Mouse (Mus musculus): Measurements from ENCODE around the gene 1700113H08Rik. TPM values are rescaled to one million over a fixed set of nuclear protein-coding genes. Genes with fewer than 3 reads are reported as not detected.

Gene 1700113H08Rik
- polyA plus RNA-seq, 1 experiment: not detected

DNA sequence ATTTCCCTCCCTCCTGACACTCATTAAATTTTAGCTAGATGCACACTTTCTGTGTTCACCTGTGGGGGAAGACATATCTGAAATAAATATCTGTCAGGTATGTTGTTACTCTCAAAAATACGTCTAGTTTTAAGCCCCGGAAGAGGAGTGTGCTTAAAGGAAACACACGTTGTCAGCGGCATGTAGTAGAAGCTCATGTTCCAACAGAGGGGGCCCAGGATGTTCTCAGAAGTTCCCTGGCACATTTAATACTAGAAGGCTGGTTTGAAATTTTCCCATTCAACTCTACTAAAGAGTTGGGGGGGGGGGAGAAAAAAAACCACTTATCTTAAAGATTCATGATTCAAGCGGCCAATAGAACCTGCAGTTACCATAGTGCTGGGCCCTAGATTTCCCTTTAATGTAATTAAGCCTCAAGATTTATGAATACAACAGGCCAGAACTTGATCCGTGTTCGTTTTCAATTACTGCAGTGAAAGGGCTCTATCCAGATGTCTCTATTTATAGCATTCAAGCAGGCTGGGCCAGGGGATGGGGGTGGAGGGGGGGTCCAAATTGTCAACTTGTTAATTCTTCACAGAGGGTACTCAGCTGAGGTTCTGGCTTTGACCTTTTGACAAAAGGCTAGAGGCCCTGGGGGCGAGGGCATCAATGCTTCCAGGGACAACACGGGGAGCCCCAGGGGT lies 43.6 kb downstream of the 1700113H08Rik start:
- 67% methylated on average over 9 of the region's 9 CpGs for WGBS
- H3K27me3 ChIP-seq (ENCODE audit: control insufficient read depth, insufficient read depth, low read length): no peaks in the 10 kb centered on the region
- no peak for TF ChIP-seq CTCF (IDR thresholded peaks at IDR 0.05; ENCODE audit: extremely low read depth, insufficient read length, insufficient replicate concordance, low read depth, low read length)
- no peaks in the 10 kb centered on the region for H3K4me1 ChIP-seq (ENCODE audit: control insufficient read depth, insufficient read depth, insufficient read length, low read length)
- no peak overlapping the region for H3K4me3 ChIP-seq (ENCODE audit: low read depth, low read length)
- no peak overlapping the region for H3K27ac ChIP-seq (ENCODE audit: insufficient read depth, low read depth, low read length)
- no peaks in the 10 kb centered on the region for H3K36me3 ChIP-seq (ENCODE audit: control insufficient read depth, insufficient read depth, low read length)

DNA sequence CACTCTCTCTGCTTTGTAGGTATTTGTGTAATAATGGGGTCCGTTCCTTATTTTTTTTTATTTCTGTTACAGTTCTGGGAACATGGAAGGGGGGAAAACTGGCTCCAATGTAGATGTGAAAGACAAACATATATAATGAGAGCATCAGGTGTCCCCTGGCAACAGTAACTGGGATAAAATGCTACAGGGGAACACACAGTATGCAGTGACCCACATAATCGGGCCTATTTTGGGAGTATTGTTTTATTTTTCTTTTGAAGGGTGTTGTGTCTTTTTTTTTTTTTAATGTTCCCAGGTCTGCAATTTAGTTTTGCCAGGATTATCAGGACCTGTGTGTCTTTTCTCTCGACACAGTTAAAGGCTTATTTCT lies 44.1 kb downstream of the 1700113H08Rik start:
- no peaks in the 10 kb centered on the region for H3K36me3 ChIP-seq (ENCODE audit: control insufficient read depth, insufficient read depth, low read length)
- no peak overlapping the region for H3K27ac ChIP-seq (ENCODE audit: insufficient read depth, low read depth, low read length)
- no peaks in the 10 kb centered on the region for H3K27me3 ChIP-seq (ENCODE audit: control insufficient read depth, insufficient read depth, low read length)
- whole genome bisulfite sequencing: 73% methylated on average over 3 of the region's 3 CpGs
- no peaks in the 10 kb centered on the region for H3K4me1 ChIP-seq (ENCODE audit: control insufficient read depth, insufficient read depth, insufficient read length, low read length)
- TF ChIP-seq CTCF (IDR thresholded peaks at IDR 0.05; ENCODE audit: extremely low read depth, insufficient read length, insufficient replicate concordance, low read depth, low read length) (no peak), POLR2A (IDR thresholded peaks at IDR 0.05; ENCODE audit: low read depth, low read length) (no peak)
- no peak overlapping the region for H3K4me3 ChIP-seq (ENCODE audit: low read depth, low read length)

DNA sequence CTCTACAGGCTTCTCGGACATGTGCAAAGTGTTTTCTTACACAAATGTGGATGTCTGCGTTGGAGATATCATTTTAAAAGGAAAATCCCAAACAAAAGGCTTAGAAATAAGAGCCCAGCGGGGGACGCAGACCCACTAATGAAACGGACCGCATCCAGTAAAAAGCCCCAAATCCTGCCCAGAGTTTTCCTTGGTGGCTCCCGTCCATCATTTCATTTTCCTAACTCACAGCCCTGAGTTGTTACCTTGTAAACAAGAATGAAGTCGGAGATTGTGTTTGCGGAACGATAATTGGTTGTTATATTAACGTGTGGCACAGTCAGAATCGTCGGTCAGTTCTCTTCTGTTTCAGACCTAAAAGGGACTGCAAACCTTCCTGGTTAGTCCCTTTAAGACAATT lies 44.6 kb downstream of the 1700113H08Rik start:
- Histone ChIP-seq H3K36me3 (ENCODE audit: control insufficient read depth, insufficient read depth, low read length) (no peaks in the 10 kb centered on the region), H3K27ac (ENCODE audit: insufficient read depth, low read depth, low read length) (no peak overlapping the region), H3K27me3 (ENCODE audit: control insufficient read depth, insufficient read depth, low read length) (no peaks in the 10 kb centered on the region), H3K4me1 (ENCODE audit: control insufficient read depth, insufficient read depth, insufficient read length, low read length) (no peaks in the 10 kb centered on the region), H3K4me3 (ENCODE audit: low read depth, low read length) (no peak overlapping the region)
- no peak for TF ChIP-seq CTCF (IDR thresholded peaks at IDR 0.05; ENCODE audit: extremely low read depth, insufficient read length, insufficient replicate concordance, low read depth, low read length)
- TF ChIP-seq POLR2A (IDR thresholded peaks at IDR 0.05; ENCODE audit: low read depth, low read length): no peak
- 87% methylated on average over 13 of the region's 13 CpGs for WGBS

DNA sequence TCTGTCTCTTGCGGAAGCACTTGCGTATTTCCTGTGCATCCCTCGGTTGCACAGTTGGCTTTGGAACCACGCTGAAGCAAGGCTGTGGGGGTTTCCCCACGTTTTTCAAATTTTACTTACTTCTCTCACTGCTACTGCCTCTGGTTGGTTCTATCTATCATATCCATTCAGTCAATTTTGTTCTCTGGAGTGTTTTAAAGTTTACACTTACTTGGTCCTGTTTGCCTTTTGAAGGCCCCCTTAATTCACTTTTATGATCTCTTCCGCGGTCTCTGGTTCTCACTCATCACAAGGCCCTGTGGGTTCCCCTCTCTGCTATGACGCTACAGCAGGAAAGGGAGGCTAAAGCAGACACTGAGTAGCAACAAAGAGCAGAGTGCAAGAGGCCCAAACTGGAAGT lies 45.4 kb downstream of the 1700113H08Rik start:
- Histone ChIP-seq H3K27ac (ENCODE audit: insufficient read depth, low read depth, low read length) (no peak overlapping the region), H3K4me1 (ENCODE audit: control insufficient read depth, insufficient read depth, insufficient read length, low read length) (no peaks in the 10 kb centered on the region), H3K27me3 (ENCODE audit: control insufficient read depth, insufficient read depth, low read length) (no peaks in the 10 kb centered on the region), H3K4me3 (ENCODE audit: low read depth, low read length) (no peak overlapping the region), H3K36me3 (ENCODE audit: control insufficient read depth, insufficient read depth, low read length) (no peaks in the 10 kb centered on the region)
- WGBS: 61% methylated on average over 8 of the region's 8 CpGs
- TF ChIP-seq POLR2A (IDR thresholded peaks at IDR 0.05; ENCODE audit: low read depth, low read length) (no peak), CTCF (IDR thresholded peaks at IDR 0.05; ENCODE audit: extremely low read depth, insufficient read length, insufficient replicate concordance, low read depth, low read length) (no peak)

DNA sequence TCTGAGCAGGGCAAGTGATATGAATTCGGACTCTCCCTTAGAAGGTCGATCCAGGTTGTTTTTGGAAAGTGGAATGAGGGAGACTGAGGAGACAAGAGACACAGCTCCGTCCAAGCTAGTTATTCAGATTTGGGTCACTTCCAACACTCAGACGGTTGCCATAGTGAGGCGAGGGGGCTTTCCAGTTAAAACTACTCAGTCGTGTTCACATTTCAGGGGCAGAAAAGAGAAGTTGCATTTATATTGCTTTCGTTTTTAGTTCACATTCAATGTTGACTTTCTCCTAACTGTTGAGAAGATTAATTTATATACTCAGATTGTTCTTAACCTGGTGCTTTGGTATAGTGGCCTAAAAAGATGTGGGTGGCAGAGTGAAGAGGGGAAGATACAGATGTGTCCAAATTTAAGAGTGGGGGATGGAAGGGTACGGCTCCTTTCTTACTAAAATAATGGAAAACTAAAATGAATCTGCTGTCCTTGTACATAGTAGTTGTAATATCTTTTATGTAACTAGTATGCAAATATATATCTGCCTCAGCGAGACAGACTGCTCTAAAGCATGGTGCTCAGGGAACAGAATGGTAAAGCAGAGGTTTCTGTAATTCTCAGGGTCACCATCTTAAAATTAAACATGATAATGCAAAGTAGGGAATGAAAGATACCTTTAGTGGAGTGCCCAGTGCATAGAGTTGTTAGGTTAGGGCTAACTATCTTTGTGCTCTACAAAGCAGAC lies 49.9 kb downstream of the 1700113H08Rik start:
- Histone ChIP-seq H3K4me1 (ENCODE audit: control insufficient read depth, insufficient read depth, insufficient read length, low read length) (no peaks in the 10 kb centered on the region), H3K27me3 (ENCODE audit: control insufficient read depth, insufficient read depth, low read length) (no peaks in the 10 kb centered on the region), H3K4me3 (ENCODE audit: low read depth, low read length) (no peak overlapping the region), H3K36me3 (ENCODE audit: control insufficient read depth, insufficient read depth, low read length) (no peaks in the 10 kb centered on the region), H3K27ac (ENCODE audit: insufficient read depth, low read depth, low read length) (no peak overlapping the region)
- WGBS: 67% methylated on average over 9 of the region's 9 CpGs
- TF ChIP-seq POLR2A (IDR thresholded peaks at IDR 0.05; ENCODE audit: low read depth, low read length): no peak
- TF ChIP-seq CTCF (IDR thresholded peaks at IDR 0.05; ENCODE audit: extremely low read depth, insufficient read length, insufficient replicate concordance, low read depth, low read length): no peak

DNA sequence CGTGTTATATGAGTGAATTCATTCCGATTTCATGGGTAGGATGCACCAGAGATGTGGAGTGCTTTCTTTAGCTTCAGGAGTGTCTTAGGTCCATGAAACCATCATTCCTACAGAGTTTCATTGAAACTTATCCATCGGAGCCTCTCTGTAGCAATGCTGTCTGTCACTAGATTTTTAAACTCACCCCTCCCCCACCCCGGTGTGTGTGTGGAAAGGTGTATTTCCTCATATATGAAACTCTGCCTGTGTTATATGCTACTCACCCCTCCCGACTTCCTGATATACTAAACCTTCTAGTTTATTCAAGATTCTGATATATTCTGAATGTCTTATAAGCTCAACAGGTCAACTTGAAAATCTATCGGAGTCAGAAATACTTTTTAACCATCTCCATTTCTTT lies 50.5 kb downstream of the 1700113H08Rik start:
- H3K4me3 ChIP-seq (ENCODE audit: low read depth, low read length): no peak overlapping the region
- no peaks in the 10 kb centered on the region for H3K36me3 ChIP-seq (ENCODE audit: control insufficient read depth, insufficient read depth, low read length)
- no peaks in the 10 kb centered on the region for H3K27me3 ChIP-seq (ENCODE audit: control insufficient read depth, insufficient read depth, low read length)
- no peak overlapping the region for H3K27ac ChIP-seq (ENCODE audit: insufficient read depth, low read depth, low read length)
- TF ChIP-seq CTCF (IDR thresholded peaks at IDR 0.05; ENCODE audit: extremely low read depth, insufficient read length, insufficient replicate concordance, low read depth, low read length) (no peak), POLR2A (IDR thresholded peaks at IDR 0.05; ENCODE audit: low read depth, low read length) (no peak)
- no peaks in the 10 kb centered on the region for H3K4me1 ChIP-seq (ENCODE audit: control insufficient read depth, insufficient read depth, insufficient read length, low read length)
- 82% methylated on average over 6 of the region's 6 CpGs for WGBS

DNA sequence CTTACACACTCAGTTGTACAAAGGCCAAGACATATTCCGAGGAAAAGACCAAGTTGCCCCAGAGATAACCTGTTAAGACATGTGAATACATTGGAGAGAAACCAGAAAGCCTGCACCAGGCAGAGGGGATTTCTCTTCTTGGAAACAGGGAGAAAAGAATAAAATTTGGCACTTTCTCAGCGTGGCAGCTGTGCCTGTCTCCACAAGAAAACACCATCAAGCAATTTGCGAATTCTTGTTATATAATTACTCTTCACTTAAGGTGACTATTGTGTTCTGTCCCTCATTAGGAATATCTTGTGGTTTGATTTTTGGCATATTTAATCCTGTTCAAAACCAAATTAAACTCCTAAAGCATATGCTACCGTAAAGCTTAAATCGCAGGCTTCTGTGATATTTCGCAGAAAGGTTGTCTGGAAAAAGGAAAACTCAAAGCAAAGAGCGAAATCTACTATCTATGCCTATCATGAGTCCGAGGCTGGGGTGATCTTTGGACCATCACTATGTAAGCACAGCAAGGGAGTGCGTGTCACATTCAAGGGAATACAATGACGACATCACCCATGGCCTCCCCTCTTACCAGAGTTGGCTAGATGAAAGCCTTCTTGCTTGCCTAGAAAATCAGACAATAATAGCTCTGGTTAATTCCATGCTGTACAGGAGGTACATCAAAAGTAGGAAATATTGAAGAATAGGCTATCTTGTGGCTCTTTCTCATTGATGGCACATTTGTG lies 51.4 kb downstream of the 1700113H08Rik start:
- Histone ChIP-seq H3K27me3 (ENCODE audit: control insufficient read depth, insufficient read depth, low read length) (no peaks in the 10 kb centered on the region), H3K36me3 (ENCODE audit: control insufficient read depth, insufficient read depth, low read length) (no peaks in the 10 kb centered on the region), H3K4me1 (ENCODE audit: control insufficient read depth, insufficient read depth, insufficient read length, low read length) (no peaks in the 10 kb centered on the region), H3K27ac (ENCODE audit: insufficient read depth, low read depth, low read length) (no peak overlapping the region), H3K4me3 (ENCODE audit: low read depth, low read length) (no peak overlapping the region)
- TF ChIP-seq POLR2A (IDR thresholded peaks at IDR 0.05; ENCODE audit: low read depth, low read length) (no peak), CTCF (IDR thresholded peaks at IDR 0.05; ENCODE audit: extremely low read depth, insufficient read length, insufficient replicate concordance, low read depth, low read length) (no peak)
- WGBS: 73% methylated on average over 10 of the region's 10 CpGs

Data from small intestine, adult 2 months (tissue).